Mouse (Mus musculus) small intestine, adult 2 months (tissue): ENCODE data around the gene Ppm1f.

Experiments used
- CTCF ChIP-seq: fragments of 200-500 bp; IDR thresholded peaks from 2 replicates; pipeline ENCODE4 v1.5.1; 2012; ENCODE audit warnings: low read depth, mild to moderate bottlenecking, control low read depth, inconsistent platforms, low read length, moderate library complexity, mixed read lengths; ENCODE audit not compliant: insufficient replicate concordance, insufficient read length; ENCODE audit errors: extremely low read depth
- POLR2A ChIP-seq: fragments of 200-500 bp; IDR thresholded peaks from 2 replicates; pipeline ENCODE4 v1.6.1; 2012; ENCODE audit warnings: low read depth, mild to moderate bottlenecking, control low read depth, inconsistent platforms, low read length, moderate library complexity

DNA sequence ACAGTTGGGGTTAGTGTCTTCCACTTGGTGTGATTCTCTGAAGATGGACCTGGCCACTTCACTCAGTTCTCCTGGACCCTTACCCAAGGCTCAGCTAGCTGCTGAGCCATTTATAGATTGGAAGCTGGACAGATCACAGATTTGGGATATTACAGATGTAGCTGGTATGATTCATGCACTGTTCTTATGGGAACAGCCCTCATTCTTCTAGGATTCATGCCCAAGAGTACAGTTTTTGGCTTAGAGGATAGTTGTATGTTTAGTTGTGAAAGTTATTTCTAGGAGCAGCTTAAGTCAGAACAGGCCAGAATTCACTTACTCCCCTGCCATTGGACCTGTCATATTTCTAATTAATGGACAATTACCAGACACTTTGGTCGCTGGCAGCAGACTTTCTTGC, 17.2 kb downstream of the Ppm1f start:
- TF ChIP-seq POLR2A (no peak), CTCF (no peak)
